Mouse (Mus musculus) adrenal gland, postnatal 25 days (tissue): ENCODE data around the gene Zfp811. TPM values are rescaled to one million over a fixed set of nuclear protein-coding genes. Genes with fewer than 3 reads are reported as not detected.

ENCODE experiments used
- DNase-seq: peaks from one replicate; pipeline ENCODE4 v3.0.0; 2021; ENCODE audit warnings: mixed read lengths
- total RNA-seq: library from RNA; stranded (reverse); gene quantifications from 2 replicates; pipeline ENCODE4 v1.2.3, GENCODE M21; 2021

The Zfp811 gene
- total RNA-seq, 1 experiment from 2014 or later, result 0.91 TPM

DNA sequence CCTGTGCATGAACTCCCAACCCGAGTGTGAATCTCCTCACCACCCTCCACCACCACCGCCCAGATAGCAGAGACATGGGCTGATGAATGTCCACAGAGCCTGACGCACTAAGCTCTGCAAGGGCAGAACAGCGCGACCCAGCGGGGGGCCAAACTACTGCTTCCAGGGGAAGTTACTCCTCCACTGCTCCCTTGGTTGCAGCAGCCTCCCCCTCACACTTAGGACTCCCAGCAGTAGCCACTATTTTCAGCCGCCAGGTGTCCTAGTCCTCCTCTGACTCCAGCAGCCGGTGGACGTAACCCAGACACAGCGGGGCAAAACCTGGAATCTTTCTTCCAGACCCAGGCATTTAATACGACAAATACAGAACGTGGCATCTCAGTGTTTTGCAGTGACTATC lies 56.1 kb downstream of the Zfp811 start:
- DNase-seq, result peak; percentile 5

- no peak for DNase-seq
These were observed 56.8 kb downstream of the Zfp811 start for GRCm38 (mm10) chr17:32752813-32753360.

DNA sequence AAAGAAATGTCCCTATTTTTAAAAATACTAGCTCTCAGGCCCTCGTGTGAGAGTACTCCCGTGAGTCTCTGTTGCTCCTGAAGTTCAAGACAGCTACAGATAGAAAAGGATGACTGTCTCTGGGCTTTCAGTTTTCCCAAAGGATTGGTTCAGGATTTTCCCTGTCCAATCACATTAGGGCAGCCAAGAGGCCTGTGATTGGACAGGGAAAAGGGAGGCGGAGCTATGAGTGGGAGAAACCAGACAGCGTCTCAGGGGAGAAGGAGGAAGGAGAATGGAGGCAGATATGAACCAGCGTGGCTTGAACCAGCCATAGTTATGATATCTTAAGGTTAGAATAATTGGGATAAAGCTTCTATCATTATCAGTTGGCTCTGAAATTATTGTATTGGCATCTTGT lies 59.1 kb downstream of the Zfp811 start:
- no peak for DNase-seq

Other genes starting within 250 kb of the Zfp811 start
- gene Cyp4f37, start 188.6 kb downstream of the Zfp811 start, total RNA-seq, result not detected in 2 replicates
- not detected in 2 replicates for gene Cyp4f40, start 151.0 kb downstream of the Zfp811 start, total RNA-seq
- 1.9 and 2.0 TPM in 2 replicates for gene Cyp4f15, start 124.3 kb downstream of the Zfp811 start, total RNA-seq
- 40.0 and 63.0 TPM in 2 replicates for gene Zfp871, start 21.6 kb downstream of the Zfp811 start, total RNA-seq
- gene Zfp799, start 20.3 kb upstream of the Zfp811 start, total RNA-seq, result 11.5 and 17.4 TPM in 2 replicates
- gene Zfp870, start 81.7 kb upstream of the Zfp811 start, total RNA-seq, result 11.2 and 12.6 TPM in 2 replicates
- gene Cyp4f14, start 107.4 kb upstream of the Zfp811 start, total RNA-seq, result 9.4 and 12.7 TPM in 2 replicates
- gene Cyp4f13, start 137.5 kb upstream of the Zfp811 start, total RNA-seq, result 83.8 and 111 TPM in 2 replicates
- 4.1 and 7.2 TPM in 2 replicates for gene Zfp472, start 155.9 kb upstream of the Zfp811 start, total RNA-seq
- gene Zfp952, start 183.2 kb upstream of the Zfp811 start, total RNA-seq, result 10.6 and 10.8 TPM in 2 replicates
- 6.0 and 11.8 TPM in 2 replicates for gene Zfp763, start 223.5 kb upstream of the Zfp811 start, total RNA-seq